Mouse (Mus musculus) right cerebral cortex, postnatal 25 days (tissue): ENCODE measurements around the gene Trio.

Source experiments
- DNase-seq: peaks from one replicate; pipeline ENCODE4 v3.0.0; 2022

Gene Trio

GRCm38 (mm10) chr15:27943486-27944195 lies 82.0 kb downstream of the Trio start:
- DNase-seq: peak; percentile 59

GRCm38 (mm10) chr15:27942148-27942847 lies 83.3 kb downstream of the Trio start:
- DNase-seq: no peak

GRCm38 (mm10) chr15:27941441-27941840 lies 84.2 kb downstream of the Trio start:
- DNase-seq: no peak

GRCm38 (mm10) chr15:27941020-27941419 lies 84.6 kb downstream of the Trio start:
- no peak for DNase-seq

GRCm38 (mm10) chr15:27940032-27940431 lies 85.6 kb downstream of the Trio start:
- DNase-seq: no peak

GRCm38 (mm10) chr15:27938886-27939285 lies 86.8 kb downstream of the Trio start:
- DNase-seq: no peak

GRCm38 (mm10) chr15:27937861-27938833 lies 87.5 kb downstream of the Trio start:
- DNase-seq: no peak

GRCm38 (mm10) chr15:27937003-27937860 lies 88.4 kb downstream of the Trio start:
- DNase-seq: peak; percentile 78

GRCm38 (mm10) chr15:27935772-27936746 lies 89.6 kb downstream of the Trio start:
- no peak for DNase-seq

- no peak for DNase-seq
Observed at GRCm38 (mm10) chr15:27933270-27933669, 92.4 kb downstream of the Trio start.

GRCm38 (mm10) chr15:27931891-27932290 lies 93.8 kb downstream of the Trio start:
- no peak for DNase-seq

GRCm38 (mm10) chr15:27931459-27931858 lies 94.2 kb downstream of the Trio start:
- DNase-seq: no peak

GRCm38 (mm10) chr15:27927614-27928013 lies 98.0 kb downstream of the Trio start:
- no peak for DNase-seq

- no peak for DNase-seq
Observed at GRCm38 (mm10) chr15:27926941-27927340, 98.7 kb downstream of the Trio start.

- DNase-seq: no peak
Observed at GRCm38 (mm10) chr15:27926450-27926849, 99.2 kb downstream of the Trio start.

- no peak for DNase-seq
Observed at GRCm38 (mm10) chr15:27925865-27926264, 99.8 kb downstream of the Trio start.

- no peak for DNase-seq
Observed at GRCm38 (mm10) chr15:27925004-27925635, 100.5 kb downstream of the Trio start.

- DNase-seq: no peak
Observed at GRCm38 (mm10) chr15:27923987-27924341, 101.7 kb downstream of the Trio start.

- peak; percentile 80 for DNase-seq
Observed at GRCm38 (mm10) chr15:27923280-27923986, 102.2 kb downstream of the Trio start.

GRCm38 (mm10) chr15:27920751-27921150 lies 104.9 kb downstream of the Trio start:
- no peak for DNase-seq
